Mouse (Mus musculus) limb, embryonic 12.5 days (tissue): ENCODE results near the gene Bean1. TPM values are rescaled to one million over a fixed set of nuclear protein-coding genes. Genes with fewer than 3 reads are reported as not detected.

Experiments used
- ATAC-seq: fragments of 200-750 bp; cut with Nextera tagmentation; 2 replicates; pipeline ENCODE4 v1.8.0; 2017; ENCODE audit warnings: low read depth, moderate TSS enrichment; ENCODE audit not compliant: insufficient number of reproducible peaks, insufficient read depth, low FRiP score, low TSS enrichment
- H3K27ac ChIP-seq: fragments of 300-500 bp; sonication (generic); 2 replicates; pipeline ENCODE4 v1.5.1; 2016; ENCODE audit warnings: mild to moderate bottlenecking, moderate library complexity
- H3K27me3 ChIP-seq: fragments of 300-500 bp; sonication (generic); 2 replicates; pipeline ENCODE4 v1.6.1; 2016; ENCODE audit warnings: mild to moderate bottlenecking, moderate library complexity
- H3K36me3 ChIP-seq: fragments of 300-500 bp; sonication (generic); 2 replicates; pipeline ENCODE4 v1.6.1; 2016; ENCODE audit warnings: mild to moderate bottlenecking, moderate library complexity
- H3K4me1 ChIP-seq: fragments of 300-500 bp; sonication (generic); replicated peaks from 2 replicates; pipeline ENCODE4 v1.6.1; 2016
- H3K4me2 ChIP-seq: fragments of 300-500 bp; sonication (generic); 2 replicates; pipeline ENCODE4 v1.6.1; 2016; ENCODE audit warnings: mild to moderate bottlenecking, moderate library complexity
- H3K4me3 ChIP-seq: fragments of 300-500 bp; sonication (generic); replicated peaks from 2 replicates; pipeline ENCODE4 v1.5.1; 2016; ENCODE audit warnings: mild to moderate bottlenecking
- H3K9ac ChIP-seq: fragments of 300-500 bp; sonication (generic); replicated peaks from 2 replicates; pipeline ENCODE4 v1.6.1; 2016; ENCODE audit warnings: mild to moderate bottlenecking, moderate library complexity
- H3K9me3 ChIP-seq: fragments of 300-500 bp; sonication (generic); 2 replicates; pipeline ENCODE4 v1.6.1; 2016; ENCODE audit warnings: mild to moderate bottlenecking, moderate library complexity
- WGBS: fragments of 180-500 bp; shearing (Covaris S2); methylation state at CpG from one replicate; pipeline ENCODE4 v1.1.7; 2016; 5-methylcytosine and 5-hydroxymethylcytosine counted together
- polyA plus RNA-seq: library from polyadenylated mRNA; unstranded; fragments of >200 nt; fragmentation: Nextera tagmentation; extraction: Ambion mirVana; gene quantifications from 2 replicates; pipeline ENCODE4 v1.2.1, GENCODE M21; 2016

Bean1 gene
- polyA plus RNA-seq, 1 experiment from 2014 or later: 0.53 TPM

DNA sequence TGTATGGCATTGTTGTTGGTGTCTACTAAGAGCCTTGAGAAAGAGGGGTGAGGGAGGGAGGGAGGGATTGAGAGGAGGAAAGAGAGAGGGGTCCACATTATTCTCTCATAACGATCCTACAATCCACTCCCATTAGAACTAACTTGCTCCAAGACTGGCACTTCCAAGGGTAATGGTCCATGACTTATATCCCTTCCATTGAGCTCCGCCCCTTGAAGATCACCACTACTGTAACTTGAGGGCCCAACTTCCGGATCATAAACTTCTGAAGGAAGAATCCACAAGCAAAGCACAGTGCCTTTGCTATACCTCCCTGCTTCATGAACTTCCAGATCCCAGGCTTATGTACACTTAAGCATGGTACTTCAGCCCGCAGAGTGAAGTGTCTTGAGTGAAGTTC lies 32.1 kb downstream of the Bean1 start:
- ATAC-seq: no peak
- no peak overlapping the region for H3K9ac ChIP-seq
- 85% methylated on average over 4 of the region's 4 CpGs for WGBS

DNA sequence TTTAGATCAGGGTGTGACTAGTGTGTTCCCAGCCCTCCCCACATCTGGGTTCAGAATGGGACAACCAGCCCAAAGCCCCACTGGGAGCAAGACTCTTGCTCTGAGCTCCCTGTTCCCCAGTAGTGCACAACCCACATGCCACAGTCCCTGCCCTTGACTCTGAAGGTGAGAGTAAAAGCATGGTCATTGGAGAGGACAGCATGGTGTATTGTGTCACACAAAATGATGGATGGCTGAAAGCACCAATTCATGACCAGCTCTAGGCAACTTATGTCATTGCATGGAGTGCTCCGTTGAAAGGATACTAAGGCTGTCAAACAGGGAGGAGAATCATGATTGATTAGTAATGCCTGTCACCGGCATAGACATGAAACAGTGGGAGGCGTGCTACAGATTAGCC lies 35.0 kb downstream of the Bean1 start:
- Histone ChIP-seq H3K36me3 (no peaks in the 10 kb centered on the region), H3K4me2 (no peak overlapping the region), H3K27ac (no peak overlapping the region), H3K4me3 (no peak overlapping the region), H3K9ac (no peak overlapping the region), H3K4me1 (no peaks in the 10 kb centered on the region), H3K27me3 (no peaks in the 10 kb centered on the region; the same call in 1 of the 2 replicates), H3K9me3 (no peaks in the 10 kb centered on the region)
- 72% methylated on average over 3 of the region's 3 CpGs for WGBS
- ATAC-seq: no peak

More for the DNA sequence above, 32.1 kb downstream of the Bean1 start:
- H3K4me1 ChIP-seq: no peaks in the 10 kb centered on the region
- H3K4me3 ChIP-seq: no peak overlapping the region
- H3K9me3 ChIP-seq: no peaks in the 10 kb centered on the region
- no peaks in the 10 kb centered on the region for H3K36me3 ChIP-seq
- H3K27ac ChIP-seq: no peak overlapping the region
- H3K4me2 ChIP-seq: no peak overlapping the region
- no peaks in the 10 kb centered on the region; the same call in 1 of the 2 replicates for H3K27me3 ChIP-seq

DNA sequence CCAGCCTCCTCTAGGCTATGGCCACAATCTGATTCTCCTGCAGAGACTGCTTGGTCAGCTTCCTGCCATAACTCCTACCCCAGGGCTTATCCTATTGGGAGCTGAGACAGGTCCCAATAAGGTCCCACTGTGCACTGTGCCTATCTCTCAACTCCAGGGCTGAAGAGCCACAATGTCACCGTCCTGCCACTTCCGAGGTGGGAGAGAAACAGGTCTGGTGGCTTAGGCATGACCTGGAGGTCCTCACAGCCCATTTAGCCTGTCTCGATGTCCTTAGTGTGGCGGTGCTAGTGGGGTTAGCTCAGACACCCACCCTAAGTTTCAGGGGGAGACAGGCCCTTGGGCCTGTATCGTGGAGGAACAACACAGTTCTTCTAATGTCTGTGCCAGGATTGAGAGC lies 47.4 kb downstream of the Bean1 start:
- H3K36me3 ChIP-seq: no peaks in the 10 kb centered on the region
- no peaks in the 10 kb centered on the region for H3K4me1 ChIP-seq
- H3K9me3 ChIP-seq: no peaks in the 10 kb centered on the region
- 85% methylated on average over 5 of the region's 5 CpGs for WGBS
- no peak overlapping the region for H3K4me2 ChIP-seq
- no peak for ATAC-seq
- no peak overlapping the region for H3K4me3 ChIP-seq
- H3K9ac ChIP-seq: no peak overlapping the region
- no peak overlapping the region for H3K27ac ChIP-seq
- peaks cover 11% of the 10 kb centered on the region for H3K27me3 ChIP-seq

DNA sequence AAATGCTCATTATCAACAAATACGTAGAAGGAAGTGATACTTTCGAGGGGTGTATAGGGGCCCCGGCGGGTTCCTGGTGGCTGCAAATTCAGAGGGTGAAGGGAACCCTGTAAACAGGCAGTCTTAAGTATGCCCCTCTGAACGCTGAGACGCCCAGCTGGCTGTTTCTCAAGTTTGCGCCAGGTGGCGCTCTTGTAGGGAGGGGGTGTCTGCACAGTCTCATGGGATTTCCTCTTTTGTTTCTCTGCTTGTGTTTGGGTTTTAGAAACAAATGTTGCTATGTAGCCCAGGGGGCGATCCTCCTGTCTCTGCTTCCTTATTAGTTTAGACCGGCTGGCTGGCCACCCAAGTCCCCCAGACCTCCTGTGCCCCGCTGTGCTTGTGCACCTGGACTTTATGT lies 48.8 kb downstream of the Bean1 start:
- Histone ChIP-seq H3K4me3 (no peak overlapping the region), H3K27me3 (peaks cover 11% of the 10 kb centered on the region), H3K27ac (no peak overlapping the region), H3K36me3 (0 out of 2 replicates have a peak, but pooled peaks cover under 1% of the 10 kb centered on the region), H3K4me1 (no peaks in the 10 kb centered on the region), H3K4me2 (no peak overlapping the region), H3K9ac (no peak overlapping the region), H3K9me3 (peaks cover 6% of the 10 kb centered on the region; the same call in 1 of the 2 replicates)
- ATAC-seq: no peak
- 27% methylated on average over 11 of the region's 11 CpGs for WGBS

DNA sequence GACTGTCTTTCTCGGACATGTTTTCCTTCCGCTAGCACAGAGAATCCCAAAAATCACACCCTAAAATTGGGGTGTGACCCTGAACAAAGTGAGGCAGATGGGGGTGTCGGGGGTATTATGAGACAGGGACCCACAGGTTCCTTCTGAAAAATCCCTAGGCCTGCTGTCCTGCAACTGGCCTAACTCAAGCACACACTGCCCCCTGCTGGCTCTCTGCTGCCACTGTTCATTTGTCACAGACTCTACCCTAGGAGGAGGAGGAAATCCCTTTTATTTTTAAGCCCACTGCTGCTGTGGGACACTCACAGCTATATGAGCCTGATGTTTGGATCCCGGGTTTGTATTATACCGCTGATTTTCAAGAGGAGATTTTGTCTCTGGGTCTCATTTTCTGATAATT lies 49.6 kb downstream of the Bean1 start:
- no peak overlapping the region for H3K27ac ChIP-seq
- H3K27me3 ChIP-seq: peaks cover 11% of the 10 kb centered on the region
- H3K4me2 ChIP-seq: no peak overlapping the region
- 44% methylated on average over 5 of the region's 5 CpGs for WGBS
- no peaks in the 10 kb centered on the region for H3K4me1 ChIP-seq
- no peak overlapping the region for H3K9ac ChIP-seq
- peaks cover 12% of the 10 kb centered on the region; the same call in 1 of the 2 replicates for H3K9me3 ChIP-seq
- H3K36me3 ChIP-seq: peaks cover 8% of the 10 kb centered on the region; the same call in 1 of the 2 replicates
- ATAC-seq: 0 out of 2 replicates have a peak, but pooled peaks have one; percentile 36
- H3K4me3 ChIP-seq: no peak overlapping the region

DNA sequence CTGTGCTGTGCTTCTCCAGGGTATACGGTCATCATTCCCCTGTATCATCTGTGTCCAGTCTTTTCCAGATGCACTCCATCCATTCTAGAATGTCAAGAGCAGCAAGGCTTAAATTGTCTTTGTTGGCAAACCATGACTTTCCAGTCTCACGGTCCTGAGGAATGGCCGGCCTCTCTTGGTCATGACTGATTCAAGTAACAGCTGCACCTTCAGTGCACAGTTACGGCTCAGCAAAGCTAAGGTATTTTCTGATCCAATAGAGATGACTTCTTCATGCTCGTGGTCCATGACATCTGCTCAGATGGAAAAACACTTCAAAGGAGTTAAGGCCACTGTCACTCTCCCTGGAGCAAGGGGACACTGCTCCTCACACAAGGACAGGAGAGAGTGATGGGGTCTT lies 56.8 kb downstream of the Bean1 start:
- ATAC-seq: no peak
- Histone ChIP-seq H3K27me3 (no peaks in the 10 kb centered on the region), H3K4me1 (no peaks in the 10 kb centered on the region), H3K4me3 (no peak overlapping the region), H3K36me3 (peaks cover 78% of the 10 kb centered on the region), H3K9ac (no peak overlapping the region), H3K9me3 (peaks cover 12% of the 10 kb centered on the region; the same call in 1 of the 2 replicates), H3K4me2 (no peak overlapping the region), H3K27ac (no peak overlapping the region)
- 88% methylated on average over 5 of the region's 5 CpGs for WGBS

DNA sequence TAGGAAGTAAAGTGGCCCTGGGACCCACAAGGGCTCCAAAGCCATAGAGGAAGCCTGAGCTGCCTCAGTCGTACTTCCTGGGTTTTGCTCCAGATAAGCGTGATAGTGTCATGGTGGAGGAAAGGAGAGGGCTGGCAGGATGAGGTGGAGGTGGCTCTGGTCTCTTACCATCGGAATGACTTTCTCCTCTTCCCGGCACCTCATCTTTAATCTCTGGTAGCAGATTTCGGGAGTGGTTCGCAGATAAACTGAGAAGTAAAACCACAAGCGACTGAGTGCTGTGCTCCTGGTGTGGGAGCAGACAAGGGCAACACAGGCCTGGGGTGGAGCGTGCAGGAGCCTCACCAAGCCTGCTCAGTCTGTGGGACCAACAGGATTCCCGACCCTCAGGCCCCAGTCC lies 60.1 kb downstream of the Bean1 start:
- no peak overlapping the region for H3K4me3 ChIP-seq
- no peak overlapping the region for H3K9ac ChIP-seq
- no peaks in the 10 kb centered on the region for H3K27me3 ChIP-seq
- no peak overlapping the region for H3K4me2 ChIP-seq
- no peaks in the 10 kb centered on the region for H3K9me3 ChIP-seq
- peaks cover 97% of the 10 kb centered on the region for H3K36me3 ChIP-seq
- 90% methylated on average over 9 of the region's 9 CpGs for WGBS
- ATAC-seq: no peak
- H3K27ac ChIP-seq: no peak overlapping the region
- H3K4me1 ChIP-seq: no peaks in the 10 kb centered on the region

DNA sequence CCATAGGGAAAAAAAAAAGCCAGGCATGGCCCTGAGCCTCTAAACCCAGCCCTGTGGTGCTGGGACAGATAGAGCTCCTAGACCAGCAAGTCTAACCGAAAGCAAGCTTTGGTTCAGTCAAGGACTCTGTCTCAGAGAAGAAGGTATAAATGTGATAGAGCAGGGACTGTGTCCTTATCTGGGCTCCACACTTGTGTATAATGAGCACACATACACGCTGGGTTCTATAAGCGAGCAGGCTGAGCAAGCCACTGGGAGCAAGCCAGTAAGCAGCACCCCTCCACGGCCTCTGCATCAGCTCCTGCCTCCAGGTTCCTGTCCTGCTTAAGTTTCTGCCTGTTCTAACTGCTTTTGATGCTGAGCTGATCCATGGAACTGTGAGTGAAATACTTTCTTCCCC lies 61.8 kb downstream of the Bean1 start:
- no peak overlapping the region for H3K4me2 ChIP-seq
- H3K27me3 ChIP-seq: no peaks in the 10 kb centered on the region
- H3K27ac ChIP-seq: no peak overlapping the region
- H3K4me3 ChIP-seq: no peak overlapping the region
- WGBS: 92% methylated on average over 4 of the region's 4 CpGs
- peaks cover 97% of the 10 kb centered on the region for H3K36me3 ChIP-seq
- H3K9ac ChIP-seq: no peak overlapping the region
- ATAC-seq: no peak
- no peaks in the 10 kb centered on the region for H3K9me3 ChIP-seq
- no peaks in the 10 kb centered on the region for H3K4me1 ChIP-seq

DNA sequence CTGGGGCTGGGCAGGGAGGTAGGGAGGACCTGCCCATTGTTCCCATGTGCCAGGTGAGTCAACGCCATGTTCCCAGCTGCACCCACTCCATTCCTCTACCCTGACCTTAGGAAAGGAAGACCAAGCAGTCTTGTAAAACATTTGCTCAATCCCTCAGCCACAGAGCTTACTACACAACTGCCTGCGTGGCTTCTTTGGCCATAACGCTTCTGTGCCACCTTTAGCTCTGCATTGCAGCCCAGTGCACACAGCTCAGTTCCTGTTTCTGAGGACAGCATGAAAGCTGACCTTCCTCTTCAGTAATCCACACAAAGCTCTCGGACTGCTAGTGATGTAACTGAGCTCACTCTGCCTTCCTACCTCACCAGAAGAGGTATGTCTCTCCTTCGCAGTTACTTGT lies 62.7 kb downstream of the Bean1 start:
- no peak overlapping the region for H3K9ac ChIP-seq
- ATAC-seq: no peak
- 96% methylated on average over 5 of the region's 5 CpGs for WGBS
- no peak overlapping the region for H3K27ac ChIP-seq
- H3K4me1 ChIP-seq: no peaks in the 10 kb centered on the region
- no peaks in the 10 kb centered on the region for H3K27me3 ChIP-seq
- no peaks in the 10 kb centered on the region for H3K9me3 ChIP-seq
- no peak overlapping the region for H3K4me3 ChIP-seq
- H3K36me3 ChIP-seq: peaks cover 97% of the 10 kb centered on the region
- no peak overlapping the region for H3K4me2 ChIP-seq

DNA sequence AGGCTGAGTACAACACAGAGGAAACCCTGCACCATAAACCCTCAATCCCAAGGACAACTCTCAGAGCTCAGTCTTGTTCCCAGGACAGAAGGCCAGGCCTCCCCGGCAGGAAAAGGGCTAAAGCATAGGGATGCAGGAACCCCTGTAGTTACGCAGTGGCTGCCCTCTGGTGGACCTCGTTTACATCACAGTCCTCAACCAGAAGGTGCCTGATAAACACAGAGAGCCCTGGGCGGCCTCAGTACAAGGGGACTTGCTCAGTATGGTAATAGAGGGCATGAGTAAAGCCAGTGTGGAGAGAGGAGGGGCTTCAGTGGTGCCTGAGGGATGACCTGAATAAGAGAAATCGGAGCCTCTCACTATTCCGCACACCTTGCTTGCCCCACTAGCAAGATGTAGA lies 64.3 kb downstream of the Bean1 start:
- H3K4me1 ChIP-seq: no peaks in the 10 kb centered on the region
- H3K9ac ChIP-seq: no peak overlapping the region
- no peaks in the 10 kb centered on the region for H3K27me3 ChIP-seq
- peaks cover 98% of the 10 kb centered on the region for H3K36me3 ChIP-seq
- H3K9me3 ChIP-seq: no peaks in the 10 kb centered on the region
- H3K27ac ChIP-seq: no peak overlapping the region
- WGBS: 47% methylated on average over 6 of the region's 6 CpGs
- no peak for ATAC-seq
- H3K4me2 ChIP-seq: no peak overlapping the region
- no peak overlapping the region for H3K4me3 ChIP-seq

DNA sequence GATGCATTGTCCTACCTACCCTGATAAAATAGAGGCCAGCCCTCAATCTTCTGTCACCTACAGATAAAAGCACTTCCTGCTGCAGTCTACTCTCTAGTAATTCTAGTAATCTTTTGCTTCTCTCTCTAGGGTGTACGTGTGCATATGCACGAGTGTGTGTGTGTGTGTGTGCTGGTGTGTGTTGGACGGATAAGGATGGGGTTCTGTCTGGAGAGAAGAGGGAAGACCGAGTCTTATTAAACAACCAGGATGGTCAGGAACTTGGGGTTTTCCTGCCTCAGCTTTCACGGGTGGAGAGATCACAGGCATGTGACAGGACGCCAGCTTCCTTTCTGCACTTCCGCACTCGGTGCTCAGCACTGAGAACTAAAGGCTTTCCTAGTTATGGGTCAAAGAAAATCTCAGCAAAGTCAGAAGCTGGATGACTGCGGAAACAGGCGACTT lies 69.2 kb downstream of the Bean1 start:
- Histone ChIP-seq H3K36me3 (peaks cover 89% of the 10 kb centered on the region), H3K9me3 (no peaks in the 10 kb centered on the region), H3K4me2 (no peak overlapping the region), H3K4me1 (no peaks in the 10 kb centered on the region), H3K4me3 (no peak overlapping the region), H3K27ac (no peak overlapping the region), H3K9ac (no peak overlapping the region), H3K27me3 (no peaks in the 10 kb centered on the region)
- no peak for ATAC-seq
- 90% methylated on average over 10 of the region's 10 CpGs for WGBS

DNA sequence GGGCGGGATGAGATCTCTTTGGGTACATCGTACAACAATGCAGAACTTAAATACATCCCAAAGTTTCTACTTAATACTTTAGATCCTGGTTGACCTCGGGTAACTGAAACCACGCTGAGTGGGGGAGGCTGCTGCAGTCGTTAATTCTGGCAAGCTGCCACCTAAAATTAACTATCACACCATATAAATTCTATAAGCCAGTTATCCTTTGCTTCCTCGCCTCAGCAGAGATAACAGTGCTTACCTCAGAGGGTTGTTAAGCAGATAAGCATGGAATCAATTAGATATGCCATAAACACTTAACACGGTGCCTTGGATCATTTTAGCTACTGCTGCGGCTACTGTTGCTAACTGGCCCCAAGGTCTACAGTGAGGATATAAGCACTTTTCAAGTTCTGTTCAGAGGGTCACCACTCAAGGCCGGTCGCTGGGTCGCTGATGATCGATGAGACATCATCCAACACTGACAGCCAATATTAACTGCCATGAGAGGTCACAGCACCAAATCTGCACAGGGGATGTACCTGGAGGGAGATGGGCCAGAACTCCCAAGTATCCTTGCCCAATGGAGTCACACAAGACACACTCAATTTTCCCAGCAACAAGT lies 71.9 kb downstream of the Bean1 start:
- WGBS: 59% methylated on average over 12 of the region's 12 CpGs
- H3K9ac ChIP-seq: no peak overlapping the region
- no peak overlapping the region for H3K4me3 ChIP-seq
- peaks cover 71% of the 10 kb centered on the region for H3K36me3 ChIP-seq
- H3K27me3 ChIP-seq: no peaks in the 10 kb centered on the region
- no peak for ATAC-seq
- H3K27ac ChIP-seq: no peak overlapping the region
- H3K4me1 ChIP-seq: 0 out of 2 replicates have a peak, but pooled peaks cover 3% of the 10 kb centered on the region
- H3K9me3 ChIP-seq: no peaks in the 10 kb centered on the region
- no peak overlapping the region for H3K4me2 ChIP-seq
